Mouse (Mus musculus) forebrain, embryonic 15.5 days (tissue): ENCODE measurements around the gene Lin9. TPM values are rescaled to one million over a fixed set of nuclear protein-coding genes. Genes with fewer than 3 reads are reported as not detected.

Experiments
- ATAC-seq: fragments of 200-750 bp; cut with Nextera tagmentation; replicated peaks from 2 replicates; pipeline ENCODE4 v1.8.0; 2017; ENCODE audit warnings: mild to moderate bottlenecking, moderate TSS enrichment, moderate library complexity
- H3K27ac ChIP-seq: fragments of 300-500 bp; sonication (generic); replicated peaks from 2 replicates; pipeline ENCODE4 v1.5.1; 2015; ENCODE audit warnings: mild to moderate bottlenecking, inconsistent platforms
- H3K27me3 ChIP-seq: fragments of 300-500 bp; sonication (generic); 2 replicates; pipeline ENCODE4 v1.6.1; 2015; ENCODE audit warnings: inconsistent platforms
- H3K36me3 ChIP-seq: fragments of 300-500 bp; sonication (generic); 2 replicates; pipeline ENCODE4 v1.6.1; 2015; ENCODE audit warnings: mild to moderate bottlenecking, inconsistent platforms
- H3K4me1 ChIP-seq: fragments of 300-500 bp; sonication (generic); 2 replicates; pipeline ENCODE4 v1.6.1; 2015; ENCODE audit warnings: inconsistent platforms
- H3K4me2 ChIP-seq: fragments of 300-500 bp; sonication (generic); replicated peaks from 2 replicates; pipeline ENCODE4 v1.6.1; 2015; ENCODE audit warnings: mild to moderate bottlenecking, inconsistent platforms
- H3K4me3 ChIP-seq: fragments of 300-500 bp; sonication (generic); 2 replicates; pipeline ENCODE4 v1.5.1; 2015; ENCODE audit warnings: mild to moderate bottlenecking, inconsistent platforms
- H3K9ac ChIP-seq: fragments of 300-500 bp; sonication (generic); replicated peaks from 2 replicates; pipeline ENCODE4 v1.6.1; 2015; ENCODE audit warnings: mild to moderate bottlenecking, inconsistent platforms
- H3K9me3 ChIP-seq: fragments of 300-500 bp; sonication (generic); 2 replicates; pipeline ENCODE4 v1.6.1; 2016; ENCODE audit warnings: inconsistent platforms
- WGBS: fragments of 180-500 bp; shearing (Covaris S2); methylation state at CpG from one replicate; pipeline ENCODE4 v1.1.7; 2015; ENCODE audit warnings: mixed read lengths; 5-methylcytosine and 5-hydroxymethylcytosine counted together
- polyA plus RNA-seq: library from polyadenylated mRNA; unstranded; fragments of >200 nt; fragmentation: Nextera tagmentation; extraction: Ambion mirVana; gene quantifications from 2 replicates; pipeline ENCODE4 v1.2.1, GENCODE M21; 2015

The Lin9 gene
- polyA plus RNA-seq, 1 experiment from 2014 or later: 20.3 TPM

GRCm38 (mm10) chr1:180718756-180719155 lies 77.8 kb downstream of the Lin9 start:
- Histone ChIP-seq H3K9me3 (no peaks in the 10 kb centered on the region), H3K27me3 (no peaks in the 10 kb centered on the region), H3K9ac (no peak overlapping the region), H3K27ac (no peak overlapping the region), H3K36me3 (no peaks in the 10 kb centered on the region), H3K4me2 (no peak overlapping the region), H3K4me1 (no peaks in the 10 kb centered on the region), H3K4me3 (no peak overlapping the region)
- no peak for ATAC-seq
- WGBS: 81% methylated on average over 5 of the region's 5 CpGs

- Histone ChIP-seq H3K9me3 (no peaks in the 10 kb centered on the region), H3K9ac (no peak overlapping the region), H3K27me3 (no peaks in the 10 kb centered on the region), H3K27ac (no peak overlapping the region), H3K4me2 (no peak overlapping the region), H3K4me3 (no peak overlapping the region), H3K36me3 (no peaks in the 10 kb centered on the region), H3K4me1 (no peaks in the 10 kb centered on the region)
- WGBS: 87% methylated on average over 6 of the region's 6 CpGs
- no peak for ATAC-seq
These were observed 78.5 kb downstream of the Lin9 start for GRCm38 (mm10) chr1:180719483-180719882.

DNA sequence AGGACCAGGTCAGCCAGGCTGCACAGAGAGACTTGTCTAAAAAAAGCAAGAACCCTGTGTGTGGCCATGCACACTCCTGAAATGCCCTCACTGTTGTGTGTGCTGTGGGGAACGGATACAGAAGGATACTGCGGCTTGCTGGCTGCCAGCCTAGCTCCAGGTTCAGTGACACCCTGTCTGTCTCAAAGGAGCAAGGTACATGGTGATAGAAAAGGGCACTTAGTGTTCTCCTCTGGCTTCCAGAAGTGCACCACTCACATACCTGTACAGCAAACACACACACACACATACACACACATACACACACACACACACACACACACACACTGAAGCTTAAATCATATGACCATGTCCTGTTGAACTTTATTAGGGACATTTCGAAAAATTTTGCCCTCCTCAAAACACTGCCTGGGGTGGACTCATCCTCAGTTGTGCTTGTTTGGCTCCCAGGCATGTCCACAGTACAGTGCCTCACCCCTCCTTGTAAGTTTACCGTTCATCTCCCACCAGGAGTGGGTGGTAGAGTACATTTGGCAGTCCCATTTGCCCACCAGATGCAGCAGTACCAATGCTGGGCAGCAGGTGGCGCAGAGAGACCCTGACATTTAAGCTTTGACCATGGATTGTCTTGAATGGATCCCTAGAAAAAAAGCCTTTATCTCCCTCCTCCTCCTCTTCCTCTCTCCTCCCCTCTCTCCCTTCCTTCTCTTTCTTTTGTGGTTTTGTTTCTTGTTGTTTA lies 79.2 kb downstream of the Lin9 start:
- no peak for ATAC-seq
- Histone ChIP-seq H3K4me3 (no peak overlapping the region), H3K27me3 (no peaks in the 10 kb centered on the region), H3K36me3 (no peaks in the 10 kb centered on the region), H3K27ac (no peak overlapping the region), H3K4me1 (peaks cover 3% of the 10 kb centered on the region), H3K4me2 (no peak overlapping the region), H3K9ac (no peak overlapping the region), H3K9me3 (no peaks in the 10 kb centered on the region)
- WGBS: 42% methylated on average over 5 of the region's 5 CpGs

DNA sequence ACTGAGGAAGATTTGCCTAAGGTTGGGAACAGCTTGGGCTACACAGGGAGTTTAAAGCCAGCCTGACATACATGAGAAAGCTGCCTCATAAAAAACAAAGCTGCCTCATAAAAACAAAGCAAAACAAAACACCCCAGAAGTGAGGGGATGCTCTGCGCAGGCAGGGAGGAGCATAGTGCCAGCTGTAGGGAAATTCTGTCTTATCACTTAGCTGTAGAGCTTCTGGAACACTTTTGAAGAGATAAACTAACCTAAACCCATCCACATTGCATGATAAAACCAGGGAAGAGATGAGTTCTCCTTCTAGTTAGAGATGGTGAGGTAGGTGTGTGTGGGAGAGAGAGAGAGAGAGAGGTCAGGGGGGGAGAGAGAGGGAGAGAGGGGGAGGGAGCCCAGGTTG lies 81.7 kb downstream of the Lin9 start:
- 73% methylated on average over 1 of the region's 1 CpGs for WGBS
- no peaks in the 10 kb centered on the region for H3K27me3 ChIP-seq

GRCm38 (mm10) chr1:180723701-180724238 lies 82.8 kb downstream of the Lin9 start:
- H3K27ac ChIP-seq: no peak overlapping the region
- ATAC-seq: no peak
- 71% methylated on average over 1 of the region's 1 CpGs for WGBS
- no peaks in the 10 kb centered on the region for H3K36me3 ChIP-seq
- H3K4me2 ChIP-seq: no peak overlapping the region
- H3K9me3 ChIP-seq: no peaks in the 10 kb centered on the region
- no peak overlapping the region for H3K4me3 ChIP-seq
- H3K9ac ChIP-seq: no peak overlapping the region
- H3K4me1 ChIP-seq: peaks cover 29% of the 10 kb centered on the region
- no peaks in the 10 kb centered on the region for H3K27me3 ChIP-seq

More for the DNA sequence above, 81.7 kb downstream of the Lin9 start:
- Histone ChIP-seq H3K4me2 (no peak overlapping the region), H3K27ac (no peak overlapping the region), H3K4me1 (peaks cover 19% of the 10 kb centered on the region), H3K36me3 (no peaks in the 10 kb centered on the region), H3K9ac (no peak overlapping the region), H3K9me3 (no peaks in the 10 kb centered on the region), H3K4me3 (no peak overlapping the region)
- ATAC-seq: no peak

- H3K9me3 ChIP-seq: no peaks in the 10 kb centered on the region
- H3K4me1 ChIP-seq: peaks cover 38% of the 10 kb centered on the region
- no peaks in the 10 kb centered on the region for H3K36me3 ChIP-seq
- H3K4me2 ChIP-seq: peak within 1 kb of the TSS; percentile 57
- under 1% methylated on average over 52 of the region's 52 CpGs for WGBS
- H3K27me3 ChIP-seq: no peaks in the 10 kb centered on the region
- peak within 1 kb of the TSS; percentile 86 for H3K9ac ChIP-seq
- H3K4me3 ChIP-seq: peak within 1 kb of the TSS; percentile 85
- peak; percentile 95 for ATAC-seq
- H3K27ac ChIP-seq: peak within 1 kb of the TSS; percentile 80
These were observed 84.8 kb downstream of the Lin9 start, which contains the start of gene Acbd3 for GRCm38 (mm10) chr1:180725704-180726179. Acbd3 (plus strand) TSS chr1:180726043.

- Histone ChIP-seq H3K4me3 (peak overlapping the region; percentile 85), H3K27ac (peak overlapping the region; percentile 80), H3K27me3 (no peaks in the 10 kb centered on the region), H3K9ac (peak overlapping the region; percentile 86), H3K4me1 (peaks cover 38% of the 10 kb centered on the region), H3K36me3 (no peaks in the 10 kb centered on the region), H3K9me3 (no peaks in the 10 kb centered on the region), H3K4me2 (peak overlapping the region; percentile 57)
- under 1% methylated on average over 42 of the region's 42 CpGs for WGBS
- ATAC-seq: peak; percentile 78
These were observed 85.2 kb downstream of the Lin9 start for GRCm38 (mm10) chr1:180726183-180726582.

GRCm38 (mm10) chr1:180729231-180729630 lies 88.3 kb downstream of the Lin9 start:
- H3K4me1 ChIP-seq: peaks cover 38% of the 10 kb centered on the region
- H3K36me3 ChIP-seq: peaks cover 4% of the 10 kb centered on the region
- H3K4me3 ChIP-seq: no peak overlapping the region

More at GRCm38 (mm10) chr1:180729231-180729630, 88.3 kb downstream of the Lin9 start:
- ATAC-seq: no peak
- Histone ChIP-seq H3K9me3 (no peaks in the 10 kb centered on the region), H3K4me2 (no peak overlapping the region), H3K9ac (no peak overlapping the region), H3K27me3 (no peaks in the 10 kb centered on the region), H3K27ac (no peak overlapping the region)
- 91% methylated on average over 3 of the region's 3 CpGs for WGBS

Other genes starting within 250 kb of the Lin9 start
- 4.1 and 4.2 TPM in 2 replicates for gene Stum, start 157.6 kb upstream of the Lin9 start, polyA plus RNA-seq
- gene Parp1, start 72.2 kb upstream of the Lin9 start, polyA plus RNA-seq: 144 and 147 TPM in 2 replicates
- gene Mixl1, start 55.9 kb downstream of the Lin9 start, polyA plus RNA-seq: 0.11 and 0.18 TPM in 2 replicates
- 20.7 and 23.7 TPM in 2 replicates for gene Acbd3, start 84.9 kb downstream of the Lin9 start, polyA plus RNA-seq
- 3,899 and 4,029 TPM in 2 replicates for gene H3f3a, start 172.8 kb downstream of the Lin9 start, polyA plus RNA-seq
- 35.7 and 35.9 TPM in 2 replicates for gene Sde2, start 210.0 kb downstream of the Lin9 start, polyA plus RNA-seq